Mouse (Mus musculus) heart, postnatal 0 days (tissue): ENCODE measurements around the gene Mindy2.

Experiments
- CTCF ChIP-seq: IDR thresholded peaks from 2 replicates; pipeline ENCODE4 v1.5.1; 2016; ENCODE audit warnings: antibody characterized with exemption, control low read depth, low read depth
- EP300 ChIP-seq: IDR thresholded peaks from 2 replicates; pipeline ENCODE4 v1.6.1; 2016; ENCODE audit warnings: antibody characterized with exemption, low read depth

- no peak for TF ChIP-seq CTCF
- TF ChIP-seq EP300: no peak
These were observed 4.8 kb downstream of the Mindy2 start for GRCm38 (mm10) chr9:70652221-70652620.
